Comparison of ENCODE assay signal across 25 mouse cellular contexts in the genomic region with DNA sequence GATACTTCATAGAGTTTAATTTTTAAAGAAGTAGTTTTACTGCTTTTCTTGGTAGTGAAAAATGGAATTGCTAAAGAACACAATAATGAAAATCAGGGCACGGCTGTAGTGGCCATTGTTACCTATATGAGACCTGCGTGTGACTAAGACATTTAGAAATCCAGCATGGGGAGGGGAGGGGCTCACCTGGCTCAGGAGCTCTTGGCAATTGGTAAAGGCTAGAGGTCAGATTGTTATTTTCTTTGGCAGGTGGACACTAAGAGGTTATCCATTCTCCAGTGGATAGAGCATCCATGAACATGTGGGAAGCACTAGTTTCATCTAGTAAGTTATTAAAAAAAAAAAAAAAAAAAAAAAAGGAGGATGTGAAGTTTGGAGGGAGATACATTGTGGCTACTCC.
"Had no signal": no experiment of that assay in that cellular context is flagged by ENCODE, and none has a peak within 500 bp of the region (broad histone marks: within the 10 kb centered on the region; RNA-seq: fewer than 3 reads in every experiment).

No protein-coding gene starts in this region.

- H3K4me2 ChIP-seq: heart, embryonic 12.5 days; hindbrain, embryonic 12.5 days; hindbrain, embryonic 14.5 days; intestine, embryonic 15.5 days; limb, embryonic 12.5 days; liver, embryonic 13.5 days; liver, embryonic 15.5 days had no signal

- DNase-seq: gastrocnemius, adult 2 months; gastrocnemius, postnatal 10 days; gastrocnemius, postnatal 25 days; heart, adult 2 months; heart, postnatal 10 days; heart, postnatal 4 days; kidney, adult 18-20 months; kidney, postnatal 14 days; kidney, postnatal 4 days; liver; liver, embryonic 13.5 days had no signal

- H3K9ac ChIP-seq: heart, embryonic 12.5 days; hindbrain, embryonic 12.5 days; hindbrain, embryonic 14.5 days; intestine, embryonic 15.5 days; limb, embryonic 12.5 days; liver, embryonic 13.5 days; liver, embryonic 15.5 days had no signal

- H3K9me3 ChIP-seq: heart, embryonic 12.5 days; hindbrain, embryonic 10.5 days; hindbrain, embryonic 12.5 days; intestine, embryonic 15.5 days; limb, embryonic 10.5 days; limb, embryonic 12.5 days; liver, embryonic 13.5 days; liver, embryonic 15.5 days had no signal

- H3K4me1 ChIP-seq: hindbrain, embryonic 10.5 days; hindbrain, embryonic 12.5 days; intestine, embryonic 15.5 days; limb, embryonic 10.5 days; limb, embryonic 12.5 days; liver, embryonic 13.5 days; liver, embryonic 15.5 days had no signal

- H3K27ac ChIP-seq: gastrocnemius, adult 2 months; heart, adult 2 months; hindbrain, embryonic 10.5 days; hindbrain, embryonic 12.5 days; hindbrain, embryonic 14.5 days; intestine, embryonic 15.5 days; kidney, postnatal 0 days; layer of hippocampus, adult 2 months; left cerebral cortex, adult 2 months; limb, embryonic 10.5 days; limb, embryonic 12.5 days; liver, embryonic 13.5 days; liver, embryonic 15.5 days had no signal

- H3K36me3 ChIP-seq: heart, embryonic 12.5 days; hindbrain, embryonic 10.5 days; hindbrain, embryonic 12.5 days; intestine, embryonic 15.5 days; limb, embryonic 10.5 days; limb, embryonic 12.5 days; liver, embryonic 13.5 days; liver, embryonic 15.5 days had no signal

- ATAC-seq: hindbrain, embryonic 16.5 days; inflammation-experienced regulatory T-cells, adult 6 months; intestine, embryonic 15.5 days; intestine, postnatal 0 days had no signal

- H3K4me3 ChIP-seq: gastrocnemius, adult 2 months; heart, adult 2 months; heart, embryonic 12.5 days; hindbrain, embryonic 10.5 days; hindbrain, embryonic 12.5 days; intestine, embryonic 15.5 days; layer of hippocampus, adult 2 months; left cerebral cortex, adult 2 months; limb, embryonic 10.5 days; limb, embryonic 12.5 days; liver, embryonic 13.5 days; liver, embryonic 15.5 days had no signal

- H3K27me3 ChIP-seq: heart, embryonic 12.5 days; hindbrain, embryonic 12.5 days; intestine, embryonic 15.5 days; limb, embryonic 12.5 days; liver, embryonic 13.5 days; liver, embryonic 15.5 days had no signal
